Mouse (Mus musculus) liver, embryonic 12.5 days (tissue): ENCODE data around the gene Tet3. TPM values are rescaled to one million over a fixed set of nuclear protein-coding genes. Genes with fewer than 3 reads are reported as not detected.
A peak's percentile ranks its signal among the peaks of the same experiment; 100 is the strongest.

Experiments
- ATAC-seq: fragments of 200-750 bp; cut with Nextera tagmentation; 2 replicates; pipeline ENCODE4 v1.8.0; 2017; ENCODE audit warnings: moderate number of reproducible peaks, mild to moderate bottlenecking, moderate library complexity
- H3K27ac ChIP-seq: fragments of 300-500 bp; sonication (generic); 2 replicates; pipeline ENCODE4 v1.5.1; 2016; ENCODE audit warnings: mild to moderate bottlenecking
- H3K27me3 ChIP-seq: fragments of 300-500 bp; sonication (generic); replicated peaks from 2 replicates; pipeline ENCODE4 v1.6.1; 2016; ENCODE audit warnings: mild to moderate bottlenecking, moderate library complexity
- H3K36me3 ChIP-seq: fragments of 300-500 bp; sonication (generic); 2 replicates; pipeline ENCODE4 v1.6.1; 2016; ENCODE audit warnings: mild to moderate bottlenecking, moderate library complexity
- H3K4me1 ChIP-seq: fragments of 300-500 bp; sonication (generic); 2 replicates; pipeline ENCODE4 v1.6.1; 2016
- H3K4me2 ChIP-seq: fragments of 300-500 bp; sonication (generic); 2 replicates; pipeline ENCODE4 v1.6.1; 2016; ENCODE audit warnings: mild to moderate bottlenecking, moderate library complexity
- H3K4me3 ChIP-seq: fragments of 300-500 bp; sonication (generic); 2 replicates; pipeline ENCODE4 v1.5.1; 2016; ENCODE audit warnings: mild to moderate bottlenecking, moderate library complexity
- H3K9ac ChIP-seq: fragments of 300-500 bp; sonication (generic); 2 replicates; pipeline ENCODE4 v1.6.1; 2016; ENCODE audit warnings: mild to moderate bottlenecking, moderate library complexity
- H3K9me3 ChIP-seq: fragments of 300-500 bp; sonication (generic); replicated peaks from 2 replicates; pipeline ENCODE4 v1.6.1; 2016; ENCODE audit warnings: mild to moderate bottlenecking, moderate library complexity
- WGBS: fragments of 180-500 bp; shearing (Covaris S2); methylation state at CpG from one replicate; pipeline ENCODE4 v1.1.7; 2016; ENCODE audit not compliant: insufficient replicate concordance; 5-methylcytosine and 5-hydroxymethylcytosine counted together
- polyA plus RNA-seq: library from polyadenylated mRNA; unstranded; fragments of >200 nt; fragmentation: Nextera tagmentation; extraction: Ambion mirVana; gene quantifications from 2 replicates; pipeline ENCODE4 v1.2.1, GENCODE M21; 2016

The Tet3 gene
- polyA plus RNA-seq, 1 experiment from 2014 or later: 12.1 TPM

GRCm38 (mm10) chr6:83417531-83417930 lies 41.4 kb downstream of the Tet3 start:
- Histone ChIP-seq H3K4me2 (no peak overlapping the region), H3K27ac (0 out of 2 replicates have a peak overlapping the region, but pooled peaks have one; percentile 0), H3K27me3 (no peaks in the 10 kb centered on the region), H3K9me3 (no peaks in the 10 kb centered on the region), H3K36me3 (peaks cover 28% of the 10 kb centered on the region), H3K9ac (no peak overlapping the region), H3K4me1 (peaks cover 53% of the 10 kb centered on the region), H3K4me3 (no peak overlapping the region)
- WGBS: 75% methylated on average over 3 of the region's 3 CpGs
- ATAC-seq: no peak

- WGBS: 86% methylated on average over 2 of the region's 2 CpGs
- peaks cover 25% of the 10 kb centered on the region for H3K36me3 ChIP-seq
- H3K4me1 ChIP-seq: peaks cover 53% of the 10 kb centered on the region
Observed at GRCm38 (mm10) chr6:83417104-83417502, 41.8 kb downstream of the Tet3 start.

GRCm38 (mm10) chr6:83416261-83417103 lies 42.4 kb downstream of the Tet3 start:
- Histone ChIP-seq H3K27ac (no peak overlapping the region), H3K4me3 (no peak overlapping the region), H3K36me3 (peaks cover 18% of the 10 kb centered on the region), H3K9me3 (no peaks in the 10 kb centered on the region), H3K4me2 (no peak overlapping the region), H3K9ac (no peak overlapping the region), H3K27me3 (no peaks in the 10 kb centered on the region), H3K4me1 (peaks cover 53% of the 10 kb centered on the region)
- 75% methylated on average over 3 of the region's 3 CpGs for WGBS
- ATAC-seq: no peak

More at GRCm38 (mm10) chr6:83417104-83417502, 41.8 kb downstream of the Tet3 start:
- no peak overlapping the region for H3K4me2 ChIP-seq
- 0 out of 2 replicates have a peak overlapping the region, but pooled peaks have one; percentile 0 for H3K27ac ChIP-seq
- H3K27me3 ChIP-seq: no peaks in the 10 kb centered on the region
- ATAC-seq: no peak
- H3K9me3 ChIP-seq: no peaks in the 10 kb centered on the region
- H3K9ac ChIP-seq: no peak overlapping the region
- no peak overlapping the region for H3K4me3 ChIP-seq

GRCm38 (mm10) chr6:83415356-83415940 lies 43.4 kb downstream of the Tet3 start:
- 75% methylated on average over 12 of the region's 12 CpGs for WGBS
- H3K4me1 ChIP-seq: peaks cover 63% of the 10 kb centered on the region

GRCm38 (mm10) chr6:83414601-83415355 lies 44.1 kb downstream of the Tet3 start:
- Histone ChIP-seq H3K4me3 (no peak overlapping the region), H3K9me3 (no peaks in the 10 kb centered on the region), H3K9ac (no peak overlapping the region), H3K36me3 (peaks cover 13% of the 10 kb centered on the region), H3K27me3 (no peaks in the 10 kb centered on the region), H3K4me1 (peaks cover 70% of the 10 kb centered on the region), H3K4me2 (no peak overlapping the region), H3K27ac (no peak overlapping the region)
- no peak for ATAC-seq
- WGBS: 83% methylated on average over 9 of the region's 9 CpGs

More at GRCm38 (mm10) chr6:83415356-83415940, 43.4 kb downstream of the Tet3 start:
- Histone ChIP-seq H3K27me3 (no peaks in the 10 kb centered on the region), H3K9ac (no peak overlapping the region), H3K36me3 (peaks cover 13% of the 10 kb centered on the region), H3K4me2 (no peak overlapping the region), H3K27ac (no peak overlapping the region), H3K4me3 (no peak overlapping the region), H3K9me3 (no peaks in the 10 kb centered on the region)
- no peak for ATAC-seq

GRCm38 (mm10) chr6:83413686-83414085 lies 45.2 kb downstream of the Tet3 start:
- H3K4me3 ChIP-seq: no peak overlapping the region
- no peak overlapping the region for H3K27ac ChIP-seq
- no peak for ATAC-seq
- no peak overlapping the region for H3K4me2 ChIP-seq
- WGBS: 59% methylated on average over 1 of the region's 1 CpGs
- peaks cover 13% of the 10 kb centered on the region; the same call in 1 of the 2 replicates for H3K36me3 ChIP-seq
- H3K27me3 ChIP-seq: no peaks in the 10 kb centered on the region
- H3K4me1 ChIP-seq: peaks cover 81% of the 10 kb centered on the region
- no peaks in the 10 kb centered on the region for H3K9me3 ChIP-seq
- no peak overlapping the region for H3K9ac ChIP-seq

- Histone ChIP-seq H3K9ac (peak overlapping the region; percentile 8; the same call in 1 of the 2 replicates), H3K4me1 (peaks cover 84% of the 10 kb centered on the region), H3K4me2 (no peak overlapping the region), H3K9me3 (no peaks in the 10 kb centered on the region), H3K36me3 (peaks cover 16% of the 10 kb centered on the region), H3K27ac (no peak overlapping the region), H3K27me3 (no peaks in the 10 kb centered on the region), H3K4me3 (no peak overlapping the region)
- 45% methylated on average over 5 of the region's 5 CpGs for whole genome bisulfite sequencing
- ATAC-seq: no peak
Observed at GRCm38 (mm10) chr6:83412854-83413401, 46.0 kb downstream of the Tet3 start.

- peak overlapping the region; percentile 33 for H3K27ac ChIP-seq
- H3K9me3 ChIP-seq: no peaks in the 10 kb centered on the region
- H3K4me2 ChIP-seq: no peak overlapping the region
- peak overlapping the region; percentile 8 for H3K9ac ChIP-seq
- H3K27me3 ChIP-seq: no peaks in the 10 kb centered on the region
- peaks cover 80% of the 10 kb centered on the region for H3K4me1 ChIP-seq
- no peak overlapping the region for H3K4me3 ChIP-seq
- 75% methylated on average over 10 of the region's 10 CpGs for WGBS
- H3K36me3 ChIP-seq: peaks cover 21% of the 10 kb centered on the region
- ATAC-seq: no peak
Observed at GRCm38 (mm10) chr6:83412362-83412853, 46.5 kb downstream of the Tet3 start.

GRCm38 (mm10) chr6:83411635-83412361 lies 47.1 kb downstream of the Tet3 start:
- peak overlapping the region; percentile 33 for H3K27ac ChIP-seq
- H3K27me3 ChIP-seq: no peaks in the 10 kb centered on the region
- peaks cover 74% of the 10 kb centered on the region for H3K4me1 ChIP-seq
- no peak overlapping the region for H3K4me3 ChIP-seq
- no peaks in the 10 kb centered on the region for H3K9me3 ChIP-seq
- peaks cover 23% of the 10 kb centered on the region for H3K36me3 ChIP-seq
- H3K9ac ChIP-seq: peak overlapping the region; percentile 8; the same call in 1 of the 2 replicates
- H3K4me2 ChIP-seq: no peak overlapping the region
- 62% methylated on average over 9 of the region's 9 CpGs for WGBS
- no peak; the same call in 1 of the 2 replicates for ATAC-seq

- Histone ChIP-seq H3K4me3 (no peak overlapping the region), H3K4me1 (peaks cover 65% of the 10 kb centered on the region), H3K36me3 (peaks cover 36% of the 10 kb centered on the region), H3K9me3 (no peaks in the 10 kb centered on the region), H3K27me3 (no peaks in the 10 kb centered on the region), H3K4me2 (no peak overlapping the region), H3K9ac (no peak overlapping the region), H3K27ac (no peak overlapping the region)
- no peak for ATAC-seq
- 49% methylated on average over 9 of the region's 9 CpGs for WGBS
Observed at GRCm38 (mm10) chr6:83410046-83410706, 48.7 kb downstream of the Tet3 start.
